Mouse (Mus musculus) liver (tissue): ENCODE measurements around the gene Dgkh.
"Not testable (repeated sequence)": the region's sequence is repeated elsewhere in the genome, so short reads cannot be mapped to it uniquely, and the experiment has no call there.

Experiments
- DNase-seq: peaks from one replicate; pipeline ENCODE4 v3.0.0-alpha.2; 2020; ENCODE audit warnings: mixed read lengths

The Dgkh gene

DNA sequence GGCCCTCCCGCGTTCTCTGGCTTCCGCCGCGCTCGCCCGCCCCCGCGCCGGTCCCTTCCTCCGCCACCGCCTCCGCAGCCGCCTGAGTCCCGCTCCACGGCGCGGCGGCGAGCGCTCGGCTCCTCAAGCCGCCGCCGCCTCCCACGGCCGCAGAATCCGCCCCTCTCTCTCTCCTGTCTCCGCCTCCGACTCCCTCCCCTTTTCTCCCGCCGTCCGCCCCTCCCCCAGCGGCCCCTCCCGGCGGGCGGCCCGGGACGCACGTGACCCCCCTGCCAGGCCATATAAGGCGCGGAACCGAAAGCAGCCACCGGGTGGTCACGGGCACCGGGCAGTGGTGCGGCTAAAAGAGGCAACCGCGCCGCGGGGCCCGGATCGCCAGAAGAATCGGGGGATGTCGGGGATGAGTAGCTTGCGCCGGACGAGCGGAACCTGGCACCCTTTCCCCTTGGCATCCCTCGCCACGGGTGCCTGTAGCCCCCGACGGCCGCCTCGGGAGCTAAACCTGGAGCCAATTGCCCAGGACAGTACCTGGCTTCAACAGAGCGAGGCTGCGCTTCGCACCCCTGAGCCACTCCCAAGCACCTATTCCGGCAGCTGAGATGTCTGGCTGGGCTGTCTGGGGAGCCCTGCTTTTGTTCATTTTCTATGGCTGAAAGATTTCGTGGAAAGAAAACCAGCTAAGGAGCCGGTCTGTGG is at the start of gene Dgkh:
TSS of gene Dgkh (minus strand) at position 160 of the 696 bp plus-strand sequence.
- peak; percentile 83 for DNase-seq

DNA sequence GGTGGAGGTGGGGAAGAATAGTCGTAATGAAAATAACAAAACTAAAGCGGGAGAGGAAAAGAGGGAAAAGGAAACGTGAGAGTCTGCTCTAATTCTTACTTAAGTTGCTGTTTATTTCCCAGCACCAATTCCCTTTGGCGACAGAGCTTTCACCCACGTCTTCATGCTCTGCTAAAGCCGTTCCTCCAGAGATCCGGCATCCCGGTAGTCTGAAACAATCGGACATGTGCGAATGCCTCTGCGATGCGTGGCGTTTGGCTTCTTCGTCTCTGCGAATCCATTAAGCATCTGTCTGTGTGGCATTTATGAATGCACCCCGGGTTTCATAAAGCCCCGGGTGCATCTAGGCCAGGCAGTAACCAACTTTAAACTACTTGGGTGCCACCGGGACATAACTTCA is 44.6 kb upstream of the Dgkh start:
- no peak for DNase-seq

DNA sequence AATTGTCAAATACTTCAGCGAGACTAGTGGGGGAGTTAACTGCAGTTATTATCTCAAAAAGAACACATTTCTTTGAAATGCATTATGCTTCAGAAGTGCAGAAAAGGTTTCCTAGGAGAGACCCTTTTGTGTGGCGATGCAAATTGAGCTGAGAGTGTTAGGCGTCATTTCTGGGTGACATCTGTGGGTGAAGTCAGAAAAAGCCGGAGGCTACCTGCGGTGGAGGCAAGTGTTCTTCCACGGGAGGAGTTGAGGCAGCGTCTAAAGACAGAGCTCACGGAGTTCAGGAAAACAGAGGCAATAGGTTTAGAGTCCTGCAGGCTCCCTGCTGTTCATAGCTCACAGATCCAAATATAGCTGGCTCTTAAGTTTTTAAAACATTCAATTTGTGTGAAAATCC is 44.1 kb upstream of the Dgkh start:
- DNase-seq: no peak

GRCm38 (mm10) chr14:78775699-78776098 is 43.1 kb upstream of the Dgkh start:
- DNase-seq: no peak

DNA sequence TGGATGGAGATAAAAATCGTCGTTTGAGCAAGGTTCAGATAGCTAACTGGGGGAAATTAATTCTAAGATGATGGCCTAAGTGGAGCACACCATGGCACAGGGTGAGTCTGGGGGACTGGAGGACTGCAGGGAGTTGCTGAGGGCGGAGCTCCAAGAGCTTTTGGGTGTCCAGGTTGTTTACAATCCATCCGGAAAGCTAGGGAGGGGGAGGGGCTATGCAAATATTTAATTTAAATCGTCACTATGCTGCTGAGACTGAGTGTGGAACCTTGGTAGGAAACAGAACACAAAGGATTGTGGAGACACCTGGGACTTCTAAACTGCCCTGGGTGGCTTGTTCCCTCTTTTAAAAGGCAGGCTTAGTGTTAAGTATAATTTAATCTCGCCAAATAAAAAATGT is 42.6 kb upstream of the Dgkh start:
- DNase-seq: no peak

GRCm38 (mm10) chr14:78770457-78770856 is 37.9 kb upstream of the Dgkh start:
- no peak for DNase-seq

- no peak for DNase-seq
Observed at GRCm38 (mm10) chr14:78761064-78761463, 28.5 kb upstream of the Dgkh start.

DNA sequence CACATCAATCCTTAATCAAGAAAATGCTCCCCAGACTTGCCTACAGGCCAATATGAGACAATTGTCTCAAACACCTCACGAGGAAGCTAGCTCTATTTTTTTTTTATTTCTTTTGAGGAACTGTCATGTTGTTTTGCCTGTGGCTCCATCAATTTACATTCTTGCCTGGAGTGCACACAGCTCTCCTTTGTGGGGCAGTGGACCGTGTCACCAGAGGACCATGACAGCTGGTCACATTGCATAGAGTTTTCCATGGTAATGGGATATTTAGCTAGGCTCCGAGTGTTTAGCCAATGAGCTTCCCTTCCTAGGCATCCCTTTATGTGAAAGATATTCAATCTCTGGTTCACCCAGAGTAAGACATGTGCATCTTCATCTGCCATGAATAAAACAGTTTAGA is 26.9 kb upstream of the Dgkh start:
- DNase-seq: no peak

- DNase-seq: no peak
Observed at GRCm38 (mm10) chr14:78755316-78755715, 22.7 kb upstream of the Dgkh start.

- DNase-seq: no peak
Observed at GRCm38 (mm10) chr14:78748692-78749091, 16.1 kb upstream of the Dgkh start.

DNA sequence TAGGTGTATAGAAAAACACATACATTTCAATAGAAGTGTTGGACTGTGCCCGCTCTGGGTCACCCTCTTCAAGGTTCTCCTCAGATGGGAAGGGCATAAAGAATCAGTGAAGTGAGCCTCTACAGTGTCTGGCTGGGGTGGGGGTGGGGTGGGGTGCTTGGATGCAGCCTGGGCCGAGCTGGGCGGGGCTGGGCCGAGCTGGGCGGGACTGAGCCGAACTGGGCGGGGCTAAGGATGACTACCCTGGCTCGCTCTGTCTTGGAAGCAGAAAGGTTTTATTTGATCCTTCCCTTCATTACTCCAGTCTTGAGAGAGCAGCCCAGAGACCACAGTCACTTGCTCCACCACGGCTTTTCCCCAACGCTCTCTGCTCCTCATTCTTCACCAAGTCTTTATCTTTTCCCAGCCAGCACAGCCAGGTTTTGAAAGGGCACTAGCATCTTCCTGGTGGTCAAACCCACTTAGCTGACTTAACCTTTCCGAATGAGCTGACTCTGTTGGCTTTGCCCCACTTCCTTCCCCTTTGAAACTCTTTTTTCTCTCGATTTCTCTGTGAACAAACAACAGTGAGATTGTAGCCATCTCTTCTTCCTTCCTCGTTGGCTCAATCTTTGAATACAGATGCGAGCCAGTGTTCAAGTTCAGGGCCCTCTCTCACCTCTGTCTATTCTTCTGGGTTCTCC is 15.5 kb upstream of the Dgkh start:
- DNase-seq: peak; percentile 38

DNA sequence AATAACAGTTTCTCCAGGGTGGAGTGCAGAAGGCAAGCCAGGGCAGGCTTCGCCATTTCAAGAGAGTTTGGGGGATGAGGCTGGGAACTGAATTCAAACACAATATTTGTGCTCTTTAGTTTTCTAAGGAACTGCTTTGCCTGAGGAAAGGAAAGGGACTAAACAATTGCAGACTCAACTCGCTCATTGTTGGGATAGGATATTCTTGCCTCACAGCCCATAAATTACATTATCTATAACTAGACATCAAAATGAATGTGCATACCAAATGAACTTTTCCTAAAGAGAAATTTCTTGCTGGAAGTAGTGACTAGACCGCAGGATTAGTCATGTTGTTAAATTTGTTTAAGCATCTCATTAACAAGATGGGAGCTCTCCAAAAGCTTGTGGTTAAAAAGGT is 14.9 kb upstream of the Dgkh start:
- DNase-seq: no peak

DNA sequence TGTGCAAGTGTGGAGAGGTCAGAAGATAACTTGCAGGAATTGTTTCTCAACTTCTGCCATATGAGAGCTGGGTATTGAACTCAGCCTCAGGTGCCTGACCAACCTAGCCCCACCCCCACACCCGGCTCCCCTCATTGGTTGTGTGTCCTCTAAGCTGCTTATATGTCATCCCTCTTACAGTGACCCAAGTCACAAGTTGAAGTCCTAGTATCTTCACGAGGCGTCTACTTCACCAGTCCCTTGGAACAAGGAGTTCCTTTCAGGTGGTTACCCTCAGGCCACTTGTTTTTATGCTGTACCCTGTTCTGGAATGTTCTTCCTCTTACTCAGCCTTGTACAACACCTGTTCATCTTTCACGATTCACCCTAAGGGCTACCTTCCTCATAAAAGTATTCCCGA is 2.0 kb upstream of the Dgkh start:
- no peak for DNase-seq

GRCm38 (mm10) chr14:78734203-78734602 is 1.6 kb upstream of the Dgkh start:
- not testable (repeated sequence) for DNase-seq

DNA sequence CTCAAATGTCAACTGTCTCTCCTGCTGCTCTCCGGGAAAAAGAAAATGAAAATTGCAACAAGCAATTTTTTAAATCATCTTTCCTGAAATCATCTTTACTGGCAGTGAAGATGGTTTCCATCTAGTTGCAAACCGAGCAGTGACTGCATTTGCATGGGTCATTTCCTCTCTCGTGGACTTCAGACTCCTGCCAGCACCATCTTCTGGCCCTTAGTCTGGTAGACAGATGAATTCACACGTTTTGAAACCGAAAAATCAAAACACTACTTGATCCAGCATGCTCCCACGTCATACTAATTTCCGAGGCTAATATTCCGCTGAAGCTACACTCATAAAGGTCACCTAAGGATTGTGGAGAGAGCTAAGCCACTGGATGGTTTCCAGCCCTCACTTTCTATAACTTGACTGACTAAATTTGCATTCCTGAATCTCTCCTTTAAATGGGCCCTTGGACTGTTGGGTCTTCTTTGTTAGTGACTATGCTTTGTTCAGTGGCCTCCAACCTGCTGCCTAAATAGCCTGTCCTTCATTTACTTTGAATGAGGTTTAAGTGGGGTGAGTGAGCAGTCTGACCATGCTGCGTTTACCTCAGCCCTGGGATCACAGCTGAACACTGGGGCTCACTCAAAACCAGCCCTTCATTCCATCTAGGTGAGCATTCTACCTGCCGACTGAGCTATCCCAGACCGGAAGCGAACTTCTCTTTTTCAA is 945 bp upstream of the Dgkh start:
- DNase-seq: no peak

DNA sequence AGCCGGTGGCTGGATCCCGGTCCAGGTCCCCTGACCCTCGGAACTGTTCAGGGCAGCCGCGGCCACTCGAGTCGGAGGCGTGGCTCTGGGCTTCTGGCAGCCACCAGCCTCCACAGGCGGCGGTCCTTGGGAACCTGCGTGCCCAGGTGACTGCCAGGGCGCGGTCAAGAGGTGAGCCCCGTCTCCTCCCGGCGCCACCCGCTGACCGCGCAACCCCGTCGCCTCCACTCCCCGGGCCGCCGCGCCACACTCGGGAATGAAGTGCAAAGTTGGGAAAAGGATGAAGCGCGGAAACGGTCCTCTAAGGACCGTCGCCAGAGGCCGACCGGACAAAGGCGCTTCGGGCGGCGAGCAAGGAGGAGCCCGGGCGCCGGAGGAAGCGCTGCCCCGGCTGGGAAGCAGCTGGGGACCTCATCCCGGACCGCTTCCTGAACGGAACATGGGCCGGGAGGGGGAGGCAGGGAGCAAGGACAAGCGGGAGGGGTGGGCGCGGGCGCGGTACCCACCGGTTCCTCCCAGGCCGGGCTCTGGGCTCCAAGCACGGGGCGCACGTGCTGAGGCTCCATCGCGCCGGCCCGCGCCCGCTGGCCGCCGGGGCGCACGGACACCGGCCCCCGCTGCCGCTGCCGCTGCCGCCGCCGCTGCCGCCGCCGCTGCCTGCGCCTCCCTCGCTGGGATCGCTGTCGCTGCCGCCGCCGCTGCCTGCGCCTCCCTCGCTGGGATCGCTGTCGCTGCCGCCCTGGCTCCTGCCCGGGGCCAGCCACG is 542 bp downstream of the Dgkh start:
- peak; percentile 28 for DNase-seq

GRCm38 (mm10) chr14:78731240-78731639 is 1.3 kb downstream of the Dgkh start:
- peak; percentile 13 for DNase-seq

DNA sequence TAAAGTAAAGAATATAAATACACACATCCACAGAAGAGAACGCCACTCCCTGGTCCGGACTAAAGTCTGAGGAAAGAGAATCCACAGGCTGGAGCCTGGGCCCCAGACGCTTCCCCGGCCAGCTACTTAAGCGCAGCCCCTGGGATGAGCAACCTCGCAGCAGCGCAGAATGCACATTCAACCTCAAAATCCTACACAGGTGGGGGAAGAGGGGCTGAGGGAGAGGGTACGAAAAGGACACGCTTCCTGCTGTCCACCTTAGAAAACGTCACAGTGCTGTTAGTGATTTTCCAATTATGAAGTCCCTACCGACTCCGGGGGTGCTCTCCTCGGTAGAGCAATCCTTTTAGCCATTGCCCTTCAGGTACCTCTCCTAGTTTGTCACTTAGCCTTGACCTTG is 6.6 kb downstream of the Dgkh start:
- no peak for DNase-seq

DNA sequence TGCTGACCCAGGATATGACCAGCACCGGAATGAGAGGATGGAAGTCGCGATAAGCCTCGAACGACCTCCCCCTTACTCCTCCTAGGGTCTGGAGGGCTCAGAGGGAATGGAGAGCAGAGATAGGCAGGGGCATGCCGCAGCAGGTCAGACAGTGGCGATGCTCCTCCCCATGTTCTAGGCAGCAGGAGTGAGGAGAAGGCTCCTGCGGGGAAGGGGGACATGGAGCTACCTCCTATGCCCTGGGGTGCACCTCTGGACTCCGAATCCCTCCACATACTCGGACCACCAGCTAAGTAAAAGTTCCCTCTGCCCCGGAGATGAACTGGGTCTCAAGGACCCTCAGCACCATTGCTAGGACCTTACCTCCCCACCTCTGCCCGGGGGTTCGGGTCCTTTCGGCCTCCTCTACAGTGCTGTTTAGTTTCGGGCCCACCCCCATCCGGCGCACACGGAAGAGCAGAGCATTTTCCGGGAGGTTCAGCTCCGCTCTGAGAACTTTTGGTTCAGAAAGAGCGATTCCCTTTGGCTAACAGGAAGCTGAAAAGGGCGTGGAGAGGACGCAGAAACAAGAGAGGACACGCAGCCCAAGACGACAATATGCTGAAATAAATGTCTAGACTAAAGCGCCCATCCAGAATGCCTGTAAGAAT is 7.1 kb downstream of the Dgkh start:
- DNase-seq: peak; percentile 47

GRCm38 (mm10) chr14:78724414-78725306 is 7.9 kb downstream of the Dgkh start:
- DNase-seq: peak; percentile 81

- DNase-seq: not testable (repeated sequence)
Observed at GRCm38 (mm10) chr14:78723655-78724054, 8.9 kb downstream of the Dgkh start.

DNA sequence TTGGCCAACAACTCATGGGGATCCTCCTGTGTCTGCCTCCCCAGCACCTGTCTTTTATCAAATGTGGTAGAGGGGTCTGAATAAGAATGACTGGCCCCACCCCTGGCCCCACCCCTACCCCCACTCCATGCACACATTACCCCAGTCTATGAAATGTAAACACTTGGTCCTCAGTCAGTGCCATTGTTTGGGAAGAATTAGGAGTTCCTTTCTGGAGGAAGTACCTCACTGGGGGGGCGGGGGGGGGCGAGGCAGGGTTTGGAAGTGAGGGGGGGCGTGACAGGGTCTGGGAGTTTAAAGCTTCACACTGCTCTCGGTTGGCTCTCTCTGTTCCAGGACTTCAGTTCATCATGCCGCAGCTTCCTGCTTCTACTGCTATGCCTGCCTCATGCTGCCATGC is 10.5 kb downstream of the Dgkh start:
- no peak for DNase-seq
